Mouse (Mus musculus) colon, adult 2 months (tissue): ENCODE measurements around the gene Adam15. TPM values are rescaled to one million over a fixed set of nuclear protein-coding genes. Genes with fewer than 3 reads are reported as not detected.

Experiments used
- polyA plus RNA-seq: library from polyadenylated mRNA; depleted of rRNA; stranded (reverse); fragments of >200 nt; gene quantifications from 2 replicates; pipeline ENCODE4 v1.2.3, GENCODE M21; 2012; rRNA removed

Gene Adam15
- 211 and 244 TPM in 2 replicates for polyA plus RNA-seq

DNA sequence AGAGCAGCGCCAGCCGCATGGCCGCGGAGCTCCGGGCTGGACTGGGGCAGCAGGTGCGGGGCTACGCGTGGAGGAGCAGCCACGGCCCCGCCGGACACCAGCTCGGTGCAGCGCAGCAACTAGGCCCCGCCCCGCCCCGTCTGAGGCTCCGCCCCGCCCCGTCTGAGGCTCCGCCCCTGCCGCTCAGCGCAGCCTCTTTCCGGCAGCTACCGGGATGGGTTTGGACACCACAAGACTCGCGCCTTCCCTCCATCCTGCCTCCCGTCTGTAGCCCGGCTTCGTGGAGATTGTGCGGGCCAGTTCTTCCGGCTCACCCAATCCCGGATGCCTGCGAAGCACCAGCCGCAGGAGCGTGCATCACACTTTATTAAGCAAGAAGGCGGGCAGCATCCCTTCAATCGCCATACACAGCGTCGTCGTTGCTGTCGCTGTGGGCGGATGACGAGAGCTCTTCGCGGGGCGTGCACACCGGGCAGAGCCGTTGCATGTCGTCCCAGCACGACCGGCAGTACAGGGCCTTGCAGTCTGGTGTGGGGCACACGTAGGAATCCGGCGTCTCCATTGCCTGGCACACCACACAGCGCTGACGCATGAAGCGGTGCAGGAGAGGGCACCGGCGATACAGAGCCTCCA lies at the start of gene Adam15:
Adam15 (minus strand) TSS at position 128 of the 633 bp plus-strand sequence.

DNA sequence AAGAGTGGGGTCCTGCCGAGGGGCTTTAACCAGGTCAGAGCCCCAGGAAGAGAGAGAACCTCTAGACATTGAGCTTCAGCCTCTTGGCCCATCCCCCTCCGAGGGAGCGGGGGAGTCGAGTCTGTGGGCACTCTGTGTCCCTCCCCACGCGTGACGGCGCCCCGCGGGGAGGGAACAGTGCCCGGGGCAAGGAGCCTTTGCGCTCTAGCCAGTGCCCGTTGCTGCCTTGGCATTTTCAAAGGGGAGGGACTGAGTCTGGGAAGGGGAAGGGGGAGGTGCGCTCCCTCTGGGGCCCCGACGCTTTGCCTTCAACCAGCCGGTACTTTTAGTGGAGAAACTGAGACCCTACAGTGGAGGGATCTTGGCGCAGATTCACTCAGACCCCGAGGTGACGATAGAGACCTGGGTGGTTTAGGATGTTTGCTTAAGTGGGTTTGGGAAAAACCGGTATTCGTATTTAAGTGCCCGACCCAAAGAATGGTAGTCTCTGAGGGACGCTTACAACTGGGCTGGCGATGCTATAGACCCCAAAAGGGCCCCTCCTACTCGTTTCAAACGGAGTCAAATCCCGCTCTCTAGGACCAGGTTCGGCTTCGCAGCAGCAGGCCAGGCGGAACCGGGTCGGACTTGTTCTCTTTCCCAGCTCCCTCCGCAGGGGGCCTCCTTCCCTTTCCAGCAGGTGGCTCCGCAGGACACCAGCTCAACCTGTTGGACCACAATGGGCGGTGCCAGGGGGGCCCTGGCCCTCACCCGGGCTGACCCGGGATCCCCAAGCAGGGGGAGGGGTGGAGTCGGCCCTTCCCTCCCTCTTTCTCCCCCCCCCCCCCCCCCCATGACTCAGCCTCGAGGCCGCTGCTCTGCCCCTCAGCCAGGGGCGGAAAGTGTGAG lies 44.5 kb upstream of the Adam15 start, which contains the start of gene Zbtb7b:
Zbtb7b (minus strand) TSS at position 771 of the 888 bp plus-strand sequence.

DNA sequence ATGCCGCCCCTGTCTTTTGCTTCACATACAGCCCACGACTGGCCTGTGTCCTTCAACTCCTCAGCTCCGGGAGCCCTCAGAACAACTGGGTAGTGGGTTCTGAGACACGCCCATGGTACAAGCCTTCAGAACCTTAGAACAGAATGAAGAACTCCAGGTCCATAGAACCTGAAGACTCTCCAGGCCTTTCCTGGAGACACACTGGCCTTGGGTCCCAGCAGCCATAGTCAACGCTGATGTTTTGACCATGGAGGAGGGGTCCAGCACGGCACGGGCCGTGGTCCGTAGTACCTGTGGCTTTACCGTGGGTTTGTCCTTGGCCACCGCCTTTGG lies 15.3 kb upstream of the Adam15 start, which contains the start of gene Dcst1:
Dcst1 (minus strand) TSS at position 101 of the 333 bp plus-strand sequence.

DNA sequence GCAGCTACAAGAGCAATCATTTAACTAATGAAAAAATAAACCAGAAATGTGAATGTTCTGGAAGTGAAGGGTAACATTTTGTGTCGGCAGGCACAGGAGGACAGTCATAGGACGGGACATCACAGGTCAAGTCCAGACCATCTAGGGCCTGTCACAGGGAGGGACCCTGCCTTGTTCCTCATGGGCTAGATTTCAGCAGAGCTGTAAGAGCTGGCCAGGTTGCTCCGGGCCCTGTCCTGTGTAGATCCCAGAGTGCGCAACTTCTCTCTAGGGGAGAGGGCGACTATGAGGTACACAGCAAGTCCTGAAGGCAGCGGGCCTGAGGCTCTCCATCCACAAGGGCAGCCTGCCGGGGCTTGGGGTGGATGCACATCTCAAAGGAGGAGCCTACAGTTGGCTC lies 11.9 kb upstream of the Adam15 start, which contains the start of gene Dcst2:
Dcst2 (plus strand) TSS at position 301 of the 400 bp plus-strand sequence.

DNA sequence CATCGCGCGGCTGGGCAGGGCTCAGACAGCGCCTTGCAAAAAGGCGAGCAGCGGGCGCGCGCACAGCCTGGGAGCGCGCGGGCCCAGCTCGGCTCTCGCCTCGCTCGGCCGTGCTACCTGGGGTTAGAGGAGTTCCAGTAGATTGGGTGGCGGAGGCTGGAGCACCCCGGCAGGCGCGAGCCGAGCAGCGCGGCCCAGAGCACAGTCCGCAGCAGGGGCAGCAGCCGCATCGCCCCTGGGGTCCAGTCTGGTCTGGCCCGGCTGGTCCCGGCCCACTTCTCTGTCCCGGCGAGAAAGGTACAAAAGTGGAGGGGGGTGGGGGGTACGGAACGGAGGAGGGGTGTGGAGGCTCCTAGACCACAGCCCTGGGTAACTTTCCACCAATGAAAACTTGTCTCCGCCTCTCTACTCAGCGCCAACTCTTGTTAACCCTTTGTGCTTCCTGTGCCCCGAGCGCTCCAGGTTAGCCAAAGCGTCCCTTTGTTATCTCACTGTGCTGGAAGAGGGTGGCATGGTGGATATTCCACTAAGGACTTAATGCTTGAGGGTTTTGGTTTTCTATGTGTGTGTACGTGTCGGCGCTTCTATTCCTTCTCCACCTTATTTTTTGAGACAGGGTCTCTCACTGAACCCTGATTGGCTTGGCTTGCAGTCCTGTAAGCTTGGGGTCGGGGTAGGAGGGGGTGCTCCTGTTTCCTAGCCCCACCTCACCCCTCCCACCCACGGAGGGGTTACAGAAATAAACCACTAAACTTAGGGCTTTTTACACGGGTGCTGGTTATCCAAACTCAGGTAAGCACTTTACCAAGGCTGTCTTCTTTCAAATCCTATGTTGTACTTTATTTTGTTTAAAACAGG lies 11.8 kb downstream of the Adam15 start, which contains the start of gene Efna4:
Efna4 (minus strand) TSS at position 308 of the 858 bp plus-strand sequence.

DNA sequence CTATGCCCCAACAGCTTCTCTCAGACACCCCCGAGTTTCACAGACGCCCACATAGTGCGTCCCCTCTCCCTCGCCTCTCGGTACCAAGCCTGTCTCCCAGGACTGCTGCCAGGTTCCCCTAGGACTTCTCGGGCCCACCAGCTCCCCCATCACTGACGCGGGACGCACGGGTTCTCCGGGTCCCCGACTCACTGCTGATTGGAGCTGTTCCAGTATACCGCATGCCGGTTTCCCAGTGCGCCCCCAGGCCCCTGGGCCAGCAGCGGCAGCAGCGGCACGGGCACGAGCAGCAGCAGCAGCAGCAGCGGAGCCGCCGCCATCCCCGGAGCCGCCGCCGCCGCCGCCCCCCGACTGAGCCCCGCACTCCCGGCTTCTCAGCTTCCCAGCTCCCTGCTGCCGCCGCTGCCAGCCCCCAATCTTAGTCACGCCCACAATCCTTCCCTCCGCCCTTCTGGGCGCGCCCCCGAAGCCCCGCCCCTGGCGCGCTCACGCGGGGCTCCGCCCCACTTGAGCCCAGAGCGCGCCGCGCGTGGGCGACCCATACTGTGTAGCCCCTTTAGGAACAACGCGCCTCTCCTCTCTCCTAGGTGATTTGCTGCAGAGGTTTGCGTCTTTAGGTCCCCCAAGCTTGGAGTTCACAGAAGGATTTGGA lies 27.2 kb downstream of the Adam15 start, which contains the start of gene Efna3:
Efna3 (minus strand) TSS at position 452 of the 652 bp plus-strand sequence.

Other genes starting within 250 kb of the Adam15 start
- not detected in 2 replicates for gene Gm43738, start 248.9 kb downstream of the Adam15 start, polyA plus RNA-seq
- gene Fdps, start 248.0 kb downstream of the Adam15 start, polyA plus RNA-seq = 109 and 128 TPM in 2 replicates
- gene Pklr, start 213.9 kb downstream of the Adam15 start, polyA plus RNA-seq = 240 and 244 TPM in 2 replicates
- 1.1 and 1.4 TPM in 2 replicates for gene Hcn3, start 189.8 kb downstream of the Adam15 start, polyA plus RNA-seq
- gene Clk2, start 185.2 kb downstream of the Adam15 start, polyA plus RNA-seq = 42.4 and 43.0 TPM in 2 replicates
- gene Scamp3, start 172.5 kb downstream of the Adam15 start, polyA plus RNA-seq = 95.0 and 102 TPM in 2 replicates
- 40.2 and 42.7 TPM in 2 replicates for gene Fam189b, start 166.9 kb downstream of the Adam15 start, polyA plus RNA-seq
- 60.8 and 73.9 TPM in 2 replicates for gene Gba, start 147.1 kb downstream of the Adam15 start, polyA plus RNA-seq
- gene Thbs3, start 134.8 kb downstream of the Adam15 start, polyA plus RNA-seq = 48.4 and 68.6 TPM in 2 replicates
- gene Mtx1, start 122.9 kb downstream of the Adam15 start, polyA plus RNA-seq = 165 and 219 TPM in 2 replicates
- 26.0 and 27.3 TPM in 2 replicates for gene Muc1, start 120.9 kb downstream of the Adam15 start, polyA plus RNA-seq
- 263 and 392 TPM in 2 replicates for gene Krtcap2, start 104.0 kb downstream of the Adam15 start, polyA plus RNA-seq
- 60.5 TPM in 2 replicates for gene Trim46, start 103.7 kb downstream of the Adam15 start, polyA plus RNA-seq
- gene Dpm3, start 90.6 kb downstream of the Adam15 start, polyA plus RNA-seq = 440 and 595 TPM in 2 replicates
- 254 and 375 TPM in 2 replicates for gene Slc50a1, start 79.4 kb downstream of the Adam15 start, polyA plus RNA-seq
- 126 and 153 TPM in 2 replicates for gene Efna1, start 68.9 kb downstream of the Adam15 start, polyA plus RNA-seq
- gene Efna3, start 27.0 kb downstream of the Adam15 start, polyA plus RNA-seq = 9.3 and 13.3 TPM in 2 replicates
- gene Efna4, start 12.0 kb downstream of the Adam15 start, polyA plus RNA-seq = 17.4 and 24.5 TPM in 2 replicates
- 0.67 and 1.0 TPM in 2 replicates for gene Dcst2, start 12.0 kb upstream of the Adam15 start, polyA plus RNA-seq
- 0.77 and 1.1 TPM in 2 replicates for gene Dcst1, start 15.3 kb upstream of the Adam15 start, polyA plus RNA-seq
- gene Zbtb7b, start 44.8 kb upstream of the Adam15 start, polyA plus RNA-seq = 214 and 219 TPM in 2 replicates
- gene Lenep, start 52.8 kb upstream of the Adam15 start, polyA plus RNA-seq = not detected in 2 replicates
- 37.4 and 39.6 TPM in 2 replicates for gene Flad1, start 61.9 kb upstream of the Adam15 start, polyA plus RNA-seq
- gene Cks1b, start 68.4 kb upstream of the Adam15 start, polyA plus RNA-seq = 9.7 and 11.2 TPM in 2 replicates
- 75.3 and 76.4 TPM in 2 replicates for gene Shc1, start 68.4 kb upstream of the Adam15 start, polyA plus RNA-seq
- 131 and 151 TPM in 2 replicates for gene Pygo2, start 80.2 kb upstream of the Adam15 start, polyA plus RNA-seq
- gene Pbxip1, start 86.7 kb upstream of the Adam15 start, polyA plus RNA-seq = 90.6 and 98.9 TPM in 2 replicates
- gene Pmvk, start 104.5 kb upstream of the Adam15 start, polyA plus RNA-seq = 18.7 and 31.3 TPM in 2 replicates
- 8.4 and 9.0 TPM in 2 replicates for gene Kcnn3, start 170.2 kb upstream of the Adam15 start, polyA plus RNA-seq